Mouse (Mus musculus) liver, embryonic 12.5 days (tissue): ENCODE data around the gene Ppp5c. TPM values are rescaled to one million over a fixed set of nuclear protein-coding genes. Genes with fewer than 3 reads are reported as not detected.
A peak's percentile ranks its signal among the peaks of the same experiment; 100 is the strongest.

Experiments
- ATAC-seq: fragments of 200-750 bp; cut with Nextera tagmentation; 2 replicates; pipeline ENCODE4 v1.8.0; 2017; ENCODE audit warnings: moderate number of reproducible peaks, mild to moderate bottlenecking, moderate library complexity
- H3K27ac ChIP-seq: fragments of 300-500 bp; sonication (generic); 2 replicates; pipeline ENCODE4 v1.5.1; 2016; ENCODE audit warnings: mild to moderate bottlenecking
- H3K27me3 ChIP-seq: fragments of 300-500 bp; sonication (generic); replicated peaks from 2 replicates; pipeline ENCODE4 v1.6.1; 2016; ENCODE audit warnings: mild to moderate bottlenecking, moderate library complexity
- H3K36me3 ChIP-seq: fragments of 300-500 bp; sonication (generic); 2 replicates; pipeline ENCODE4 v1.6.1; 2016; ENCODE audit warnings: mild to moderate bottlenecking, moderate library complexity
- H3K4me1 ChIP-seq: fragments of 300-500 bp; sonication (generic); 2 replicates; pipeline ENCODE4 v1.6.1; 2016
- H3K4me2 ChIP-seq: fragments of 300-500 bp; sonication (generic); 2 replicates; pipeline ENCODE4 v1.6.1; 2016; ENCODE audit warnings: mild to moderate bottlenecking, moderate library complexity
- H3K4me3 ChIP-seq: fragments of 300-500 bp; sonication (generic); 2 replicates; pipeline ENCODE4 v1.5.1; 2016; ENCODE audit warnings: mild to moderate bottlenecking, moderate library complexity
- H3K9ac ChIP-seq: fragments of 300-500 bp; sonication (generic); 2 replicates; pipeline ENCODE4 v1.6.1; 2016; ENCODE audit warnings: mild to moderate bottlenecking, moderate library complexity
- H3K9me3 ChIP-seq: fragments of 300-500 bp; sonication (generic); replicated peaks from 2 replicates; pipeline ENCODE4 v1.6.1; 2016; ENCODE audit warnings: mild to moderate bottlenecking, moderate library complexity
- WGBS: fragments of 180-500 bp; shearing (Covaris S2); methylation state at CpG from one replicate; pipeline ENCODE4 v1.1.7; 2016; ENCODE audit not compliant: insufficient replicate concordance; 5-methylcytosine and 5-hydroxymethylcytosine counted together
- polyA plus RNA-seq: library from polyadenylated mRNA; unstranded; fragments of >200 nt; fragmentation: Nextera tagmentation; extraction: Ambion mirVana; gene quantifications from 2 replicates; pipeline ENCODE4 v1.2.1, GENCODE M21; 2016

The Ppp5c gene
- polyA plus RNA-seq, 1 experiment from 2014 or later = 75.2 TPM

GRCm38 (mm10) chr7:17048431-17049190 is 20.9 kb upstream of the Ppp5c start:
- ATAC-seq = no peak
- H3K36me3 ChIP-seq = peaks cover 72% of the 10 kb centered on the region
- H3K27ac ChIP-seq = no peak overlapping the region
- peaks cover 23% of the 10 kb centered on the region for H3K4me1 ChIP-seq
- no peaks in the 10 kb centered on the region for H3K9me3 ChIP-seq
- H3K4me2 ChIP-seq = no peak overlapping the region
- no peak overlapping the region for H3K4me3 ChIP-seq
- 78% methylated on average over 10 of the region's 10 CpGs for WGBS
- H3K27me3 ChIP-seq = no peaks in the 10 kb centered on the region
- no peak overlapping the region for H3K9ac ChIP-seq

GRCm38 (mm10) chr7:17047041-17047682 is 19.4 kb upstream of the Ppp5c start:
- no peaks in the 10 kb centered on the region for H3K27me3 ChIP-seq
- ATAC-seq = no peak
- 79% methylated on average over 5 of the region's 5 CpGs for WGBS
- peaks cover 23% of the 10 kb centered on the region for H3K4me1 ChIP-seq
- no peak overlapping the region for H3K4me2 ChIP-seq
- no peak overlapping the region for H3K9ac ChIP-seq
- H3K36me3 ChIP-seq = peaks cover 79% of the 10 kb centered on the region
- H3K27ac ChIP-seq = no peak overlapping the region
- no peak overlapping the region for H3K4me3 ChIP-seq
- no peaks in the 10 kb centered on the region for H3K9me3 ChIP-seq

- Histone ChIP-seq H3K4me2 (no peak overlapping the region), H3K4me1 (peaks cover 13% of the 10 kb centered on the region), H3K9ac (no peak overlapping the region), H3K27me3 (no peaks in the 10 kb centered on the region), H3K36me3 (peaks cover 79% of the 10 kb centered on the region), H3K27ac (no peak overlapping the region), H3K4me3 (no peak overlapping the region), H3K9me3 (no peaks in the 10 kb centered on the region)
- 93% methylated on average over 1 of the region's 1 CpGs for WGBS
- ATAC-seq = no peak
Measured at GRCm38 (mm10) chr7:17045743-17046142, 18.0 kb upstream of the Ppp5c start.

- no peaks in the 10 kb centered on the region for H3K27me3 ChIP-seq
- no peak overlapping the region for H3K4me3 ChIP-seq
- H3K4me2 ChIP-seq = no peak overlapping the region
- WGBS = 88% methylated on average over 7 of the region's 7 CpGs
- H3K27ac ChIP-seq = no peak overlapping the region
- H3K9me3 ChIP-seq = no peaks in the 10 kb centered on the region
- no peaks in the 10 kb centered on the region for H3K4me1 ChIP-seq
- H3K9ac ChIP-seq = no peak overlapping the region
- ATAC-seq = no peak
- H3K36me3 ChIP-seq = peaks cover 93% of the 10 kb centered on the region
Measured at GRCm38 (mm10) chr7:17039373-17039772, 11.6 kb upstream of the Ppp5c start.

GRCm38 (mm10) chr7:17038018-17038695 is 10.4 kb upstream of the Ppp5c start:
- WGBS = 83% methylated on average over 9 of the region's 9 CpGs
- Histone ChIP-seq H3K27me3 (no peaks in the 10 kb centered on the region), H3K27ac (no peak overlapping the region), H3K9me3 (no peaks in the 10 kb centered on the region), H3K4me2 (no peak overlapping the region), H3K4me3 (no peak overlapping the region), H3K9ac (no peak overlapping the region), H3K36me3 (peaks cover 93% of the 10 kb centered on the region), H3K4me1 (no peaks in the 10 kb centered on the region)
- ATAC-seq = no peak

- ATAC-seq = no peak
- no peak overlapping the region for H3K4me2 ChIP-seq
- WGBS = 74% methylated on average over 7 of the region's 7 CpGs
- H3K27ac ChIP-seq = no peak overlapping the region
- H3K4me3 ChIP-seq = no peak overlapping the region
- peaks cover 48% of the 10 kb centered on the region for H3K36me3 ChIP-seq
- no peak overlapping the region for H3K9ac ChIP-seq
- H3K27me3 ChIP-seq = no peaks in the 10 kb centered on the region
- H3K9me3 ChIP-seq = no peaks in the 10 kb centered on the region
- H3K4me1 ChIP-seq = peaks cover 28% of the 10 kb centered on the region
Measured at GRCm38 (mm10) chr7:17030239-17030638, 2.5 kb upstream of the Ppp5c start.

GRCm38 (mm10) chr7:17028923-17029322 is 1.2 kb upstream of the Ppp5c start:
- no peak overlapping the region for H3K4me2 ChIP-seq
- 78% methylated on average over 7 of the region's 7 CpGs for WGBS
- H3K9ac ChIP-seq = no peak overlapping the region
- H3K4me1 ChIP-seq = peaks cover 41% of the 10 kb centered on the region
- no peaks in the 10 kb centered on the region for H3K9me3 ChIP-seq
- H3K27me3 ChIP-seq = no peaks in the 10 kb centered on the region
- no peak overlapping the region for H3K4me3 ChIP-seq
- no peak for ATAC-seq
- H3K36me3 ChIP-seq = peaks cover 48% of the 10 kb centered on the region
- H3K27ac ChIP-seq = 0 out of 2 replicates have a peak overlapping the region, but pooled peaks have one; percentile 16

GRCm38 (mm10) chr7:17026710-17027587 is 775 bp downstream of the Ppp5c start:
- Histone ChIP-seq H3K9me3 (no peaks in the 10 kb centered on the region), H3K4me1 (peaks cover 54% of the 10 kb centered on the region), H3K9ac (peak overlapping the region; percentile 94), H3K36me3 (peaks cover 48% of the 10 kb centered on the region), H3K4me2 (peak overlapping the region; percentile 89), H3K4me3 (peak overlapping the region; percentile 89), H3K27me3 (no peaks in the 10 kb centered on the region), H3K27ac (peak overlapping the region; percentile 83)
- WGBS = 2% methylated on average over 24 of the region's 24 CpGs
- peak; percentile 74 for ATAC-seq

- H3K27ac ChIP-seq = peak overlapping the region; percentile 83; the same call in 1 of the 2 replicates
Measured at GRCm38 (mm10) chr7:17025896-17026622, 1.7 kb downstream of the Ppp5c start.

GRCm38 (mm10) chr7:17025505-17025894 is 2.2 kb downstream of the Ppp5c start:
- 28% methylated on average over 4 of the region's 4 CpGs for whole genome bisulfite sequencing
- H3K9ac ChIP-seq = peak overlapping the region; percentile 18
- no peak for ATAC-seq
- H3K4me1 ChIP-seq = peaks cover 68% of the 10 kb centered on the region
- no peaks in the 10 kb centered on the region for H3K27me3 ChIP-seq
- H3K4me3 ChIP-seq = peak overlapping the region; percentile 89
- peak overlapping the region; percentile 83; the same call in 1 of the 2 replicates for H3K27ac ChIP-seq
- no peaks in the 10 kb centered on the region for H3K9me3 ChIP-seq
- H3K4me2 ChIP-seq = peak overlapping the region; percentile 89
- peaks cover 53% of the 10 kb centered on the region for H3K36me3 ChIP-seq

More at GRCm38 (mm10) chr7:17025896-17026622, 1.7 kb downstream of the Ppp5c start:
- no peak for ATAC-seq
- Histone ChIP-seq H3K36me3 (peaks cover 48% of the 10 kb centered on the region), H3K9ac (peak overlapping the region; percentile 94), H3K4me1 (peaks cover 63% of the 10 kb centered on the region), H3K4me3 (peak overlapping the region; percentile 89), H3K9me3 (no peaks in the 10 kb centered on the region), H3K4me2 (peak overlapping the region; percentile 89), H3K27me3 (no peaks in the 10 kb centered on the region)
- 48% methylated on average over 9 of the region's 9 CpGs for WGBS
